Mouse (Mus musculus) C2C12 (cell line): ENCODE data around the gene Vipas39. TPM values are rescaled to one million over a fixed set of nuclear protein-coding genes. Genes with fewer than 3 reads are reported as not detected.

ENCODE experiments used
- H3K27me3 ChIP-seq: one replicate; pipeline ENCODE4 v1.6.1; 2011; ENCODE audit not compliant: control insufficient read depth, insufficient read depth, insufficient read length
- H3K36me3 ChIP-seq: one replicate; pipeline ENCODE4 v1.6.1; 2011; ENCODE audit not compliant: control insufficient read depth, insufficient read depth
- H3K4me3 ChIP-seq: one replicate; pipeline ENCODE4 v1.5.1; 2011; ENCODE audit warnings: mild to moderate bottlenecking, control low read depth; ENCODE audit not compliant: poor library complexity, insufficient read depth, severe bottlenecking
- H3K79me2 ChIP-seq: one replicate; pipeline ENCODE4 v1.6.1; 2011; ENCODE audit not compliant: control insufficient read depth, insufficient read depth
- H3K79me3 ChIP-seq: one replicate; pipeline ENCODE4 v1.6.1; 2011; ENCODE audit warnings: low read depth, control low read depth
- H3ac ChIP-seq: one replicate; pipeline ENCODE3; 2011; ENCODE audit warnings: low read depth; ENCODE audit not compliant: control insufficient read depth, insufficient read length
- CEBPB ChIP-seq: IDR thresholded peaks from one replicate; pipeline ENCODE4 v1.6.1; 2011; ENCODE audit warnings: low read depth, mild to moderate bottlenecking, control low read depth, moderate library complexity
- CTCF ChIP-seq: IDR thresholded peaks from one replicate; pipeline ENCODE4 v1.5.1; 2011; ENCODE audit not compliant: control insufficient read depth, insufficient read depth, insufficient read length
- FOSL1 ChIP-seq: IDR thresholded peaks from one replicate; pipeline ENCODE4 v1.8.0; 2011; ENCODE audit warnings: mild to moderate bottlenecking, low read length; ENCODE audit not compliant: poor library complexity, insufficient read depth, severe bottlenecking
- MAX ChIP-seq: IDR thresholded peaks from one replicate; pipeline ENCODE4 v1.6.1; 2011; ENCODE audit warnings: mild to moderate bottlenecking, control low read depth
- MYOD1 ChIP-seq: IDR thresholded peaks from one replicate; pipeline ENCODE4 v1.6.1; 2011; ENCODE audit warnings: low read depth; ENCODE audit not compliant: control insufficient read depth, insufficient read length
- MYOG ChIP-seq: IDR thresholded peaks from one replicate; pipeline ENCODE4 v1.6.1; 2011; ENCODE audit not compliant: control insufficient read depth, insufficient read length; ENCODE audit errors: extremely low read depth
- USF1 ChIP-seq: IDR thresholded peaks from one replicate; pipeline ENCODE4 v1.6.1; 2011; ENCODE audit warnings: low read depth, mild to moderate bottlenecking, control low read depth, moderate library complexity
- polyA plus RNA-seq: library from polyadenylated mRNA; unstranded; fragments of >200 nt; fragmentation: generic; extraction: Trizol; gene quantifications from one replicate; pipeline ENCODE4 v1.2.1, GENCODE M21; 2012; ENCODE audit warnings: missing spikeins

Vipas39 gene
- polyA plus RNA-seq, 1 experiment = 23.2 TPM

- Histone ChIP-seq H3K36me3 (no peaks in the 10 kb centered on the region), H3K79me3 (no peaks in the 10 kb centered on the region), H3K4me3 (no peak overlapping the region), H3ac (no peak overlapping the region), H3K27me3 (no peaks in the 10 kb centered on the region), H3K79me2 (peaks cover 9% of the 10 kb centered on the region)
- TF ChIP-seq MYOD1 (no peak), FOSL1 (no peak), USF1 (no peak), CEBPB (no peak), MAX (no peak), MYOG (no peak), CTCF (no peak)
Measured at GRCm38 (mm10) chr12:87201694-87202093, 64.4 kb downstream of the Vipas39 start.

GRCm38 (mm10) chr12:87199973-87200586, 66.0 kb downstream of the Vipas39 start, which contains the start of gene Tmed8:
TSS of gene Tmed8 (minus strand) at chr12:87200454.
- no peak for TF ChIP-seq FOSL1
- TF ChIP-seq MYOD1 = no peak
- no peak for TF ChIP-seq MAX
- no peak for TF ChIP-seq CTCF
- TF ChIP-seq MYOG = no peak
- TF ChIP-seq CEBPB = no peak
- no peak for TF ChIP-seq USF1
- peaks cover 14% of the 10 kb centered on the region for H3K79me2 ChIP-seq
- H3ac ChIP-seq = peak within 1 kb of the TSS; percentile 60
- H3K36me3 ChIP-seq = no peaks in the 10 kb centered on the region
- H3K79me3 ChIP-seq = peaks cover 3% of the 10 kb centered on the region
- no peaks in the 10 kb centered on the region for H3K27me3 ChIP-seq
- H3K4me3 ChIP-seq = peak within 1 kb of the TSS; percentile 65

DNA sequence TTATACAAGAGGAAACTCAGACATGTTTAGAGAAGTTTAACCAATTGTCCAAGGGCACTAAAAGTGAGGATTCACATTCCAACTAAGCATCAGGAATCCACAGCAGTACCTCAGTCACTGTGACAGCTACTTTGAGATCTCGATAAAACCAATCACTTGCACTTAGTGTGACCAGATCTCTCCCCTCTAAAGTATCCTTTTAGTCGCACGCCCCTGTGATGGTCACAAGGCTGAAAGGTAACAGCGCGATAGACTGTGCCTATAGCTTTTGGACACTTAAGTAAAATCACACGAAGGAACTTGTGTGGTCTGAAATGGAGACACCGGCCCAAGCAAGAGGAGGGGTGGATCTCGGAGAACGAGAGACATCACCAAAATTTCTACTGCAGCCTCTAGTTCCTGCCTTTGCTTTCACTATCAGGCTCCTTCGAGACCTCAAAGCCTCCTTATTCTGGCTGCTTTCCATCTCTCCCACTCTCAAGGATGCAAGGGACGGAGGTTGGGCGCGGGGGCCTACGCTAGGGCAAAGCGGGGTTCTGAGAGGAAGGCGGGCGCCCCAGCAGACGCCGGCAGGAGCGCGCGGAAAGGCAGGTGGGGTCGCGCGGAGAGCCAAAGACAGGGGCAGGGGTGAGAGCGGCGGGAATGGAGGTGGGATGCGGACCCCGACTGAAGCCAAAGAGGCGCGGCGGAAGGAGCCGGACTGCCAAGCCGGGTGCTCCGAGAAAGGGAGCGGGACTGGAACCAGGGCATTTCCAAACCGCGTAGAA, 66.7 kb downstream of the Vipas39 start, which contains the start of gene Samd15:
Gene Samd15, plus strand, starts transcription at position 518 of the 767 bp plus-strand sequence.
- H3K4me3 ChIP-seq = peak within 1 kb of the TSS; percentile 65
- no peaks in the 10 kb centered on the region for H3K27me3 ChIP-seq
- TF ChIP-seq FOSL1 (no peak), CTCF (no peak), MAX (no peak), CEBPB (no peak), MYOG (no peak), MYOD1 (no peak), USF1 (no peak)
- H3K79me3 ChIP-seq = peaks cover 3% of the 10 kb centered on the region
- H3ac ChIP-seq = peak within 1 kb of the TSS; percentile 60
- no peaks in the 10 kb centered on the region for H3K36me3 ChIP-seq
- peaks cover 14% of the 10 kb centered on the region for H3K79me2 ChIP-seq

GRCm38 (mm10) chr12:87198792-87199191, 67.3 kb downstream of the Vipas39 start:
- Histone ChIP-seq H3K4me3 (no peak overlapping the region), H3ac (no peak overlapping the region), H3K36me3 (no peaks in the 10 kb centered on the region), H3K27me3 (no peaks in the 10 kb centered on the region), H3K79me2 (peaks cover 14% of the 10 kb centered on the region), H3K79me3 (peaks cover 3% of the 10 kb centered on the region)
- TF ChIP-seq USF1 = no peak
- TF ChIP-seq MAX = no peak
- no peak for TF ChIP-seq FOSL1
- TF ChIP-seq MYOG = no peak
- no peak for TF ChIP-seq MYOD1
- TF ChIP-seq CTCF = no peak
- no peak for TF ChIP-seq CEBPB

GRCm38 (mm10) chr12:87196310-87196709, 69.7 kb downstream of the Vipas39 start:
- Histone ChIP-seq H3K79me3 (peaks cover 6% of the 10 kb centered on the region), H3K79me2 (peaks cover 24% of the 10 kb centered on the region), H3K36me3 (no peaks in the 10 kb centered on the region)

GRCm38 (mm10) chr12:87195069-87195468, 71.0 kb downstream of the Vipas39 start:
- Histone ChIP-seq H3K79me2 (peaks cover 24% of the 10 kb centered on the region), H3K79me3 (peaks cover 6% of the 10 kb centered on the region), H3ac (no peak overlapping the region), H3K36me3 (no peaks in the 10 kb centered on the region), H3K27me3 (no peaks in the 10 kb centered on the region), H3K4me3 (no peak overlapping the region)
- TF ChIP-seq FOSL1 (no peak), CEBPB (no peak), MYOG (no peak), CTCF (no peak), MYOD1 (no peak), MAX (no peak), USF1 (no peak)

More at GRCm38 (mm10) chr12:87196310-87196709, 69.7 kb downstream of the Vipas39 start:
- Histone ChIP-seq H3K27me3 (no peaks in the 10 kb centered on the region), H3K4me3 (no peak overlapping the region), H3ac (no peak overlapping the region)
- TF ChIP-seq CEBPB (no peak), MAX (no peak), MYOG (no peak), USF1 (no peak), FOSL1 (no peak)
